Mouse (Mus musculus) midbrain, embryonic 14.5 days (tissue): Measurements from ENCODE around the gene Got1. TPM values are rescaled to one million over a fixed set of nuclear protein-coding genes. Genes with fewer than 3 reads are reported as not detected.
A peak's percentile ranks its signal among the peaks of the same experiment; 100 is the strongest.

Source experiments
- ATAC-seq: fragments of 200-750 bp; cut with Nextera tagmentation; 2 replicates; pipeline ENCODE4 v1.8.0; 2017; ENCODE audit warnings: moderate number of reproducible peaks, moderate library complexity; ENCODE audit not compliant: low FRiP score, low TSS enrichment
- DNase-seq: peaks from one replicate; pipeline ENCODE4 v3.0.0-alpha.2; 2015
- H3K27ac ChIP-seq: fragments of 300-500 bp; sonication (generic); replicated peaks from 2 replicates; pipeline ENCODE4 v1.5.1; 2014; ENCODE audit warnings: mild to moderate bottlenecking, low read depth, low read length, moderate library complexity
- H3K27me3 ChIP-seq: fragments of 300-500 bp; sonication (generic); 2 replicates; pipeline ENCODE4 v1.6.1; 2014; ENCODE audit warnings: low read length, control low read depth, mixed read lengths; ENCODE audit not compliant: control insufficient read depth, insufficient read depth
- H3K36me3 ChIP-seq: fragments of 300-500 bp; sonication (generic); 2 replicates; pipeline ENCODE4 v1.6.1; 2014; ENCODE audit warnings: low read length, control low read depth; ENCODE audit not compliant: control insufficient read depth, insufficient read depth
- H3K4me1 ChIP-seq: fragments of 300-500 bp; sonication (generic); 2 replicates; pipeline ENCODE4 v1.6.1; 2014; ENCODE audit warnings: mild to moderate bottlenecking, antibody characterized with exemption, low read length, control low read depth; ENCODE audit not compliant: control insufficient read depth, insufficient read depth
- H3K4me2 ChIP-seq: fragments of 300-500 bp; sonication (generic); 2 replicates; pipeline ENCODE4 v1.6.1; 2014; ENCODE audit warnings: mild to moderate bottlenecking, low read length, moderate library complexity
- H3K4me3 ChIP-seq: fragments of 300-500 bp; sonication (generic); replicated peaks from 2 replicates; pipeline ENCODE4 v1.5.1; 2014; ENCODE audit warnings: low read depth, low read length
- H3K9ac ChIP-seq: fragments of 300-500 bp; sonication (generic); replicated peaks from 2 replicates; pipeline ENCODE4 v1.6.1; 2014; ENCODE audit warnings: mild to moderate bottlenecking, low read length, moderate library complexity
- H3K9me3 ChIP-seq: fragments of 300-500 bp; sonication (generic); 2 replicates; pipeline ENCODE4 v1.6.1; 2016; ENCODE audit warnings: low read length, control low read depth, mixed read lengths; ENCODE audit not compliant: control insufficient read depth
- WGBS: fragments of 180-500 bp; shearing (Covaris S2); extraction: QIAGEN DNeasy Blood & Tissue Kit; methylation state at CpG from one replicate; pipeline ENCODE4 v1.1.7; 2014; 5-methylcytosine and 5-hydroxymethylcytosine counted together
- polyA plus RNA-seq: library from polyadenylated mRNA; unstranded; fragments of >200 nt; fragmentation: Nextera tagmentation; extraction: Ambion mirVana; gene quantifications from 2 replicates; pipeline ENCODE4 v1.2.1, GENCODE M21; 2014

Gene Got1
- polyA plus RNA-seq, 1 experiment from 2014 or later = 72.6 TPM

- H3K9ac ChIP-seq = no peak overlapping the region
- H3K4me1 ChIP-seq = peaks cover 4% of the 10 kb centered on the region; the same call in 1 of the 2 replicates
- DNase-seq (no peak), ATAC-seq (no peak)
- H3K27ac ChIP-seq = no peak overlapping the region
- no peaks in the 10 kb centered on the region for H3K36me3 ChIP-seq
- H3K27me3 ChIP-seq = no peaks in the 10 kb centered on the region
- no peak overlapping the region for H3K4me3 ChIP-seq
- no peak overlapping the region for H3K4me2 ChIP-seq
- no peaks in the 10 kb centered on the region for H3K9me3 ChIP-seq
- 86% methylated on average over 18 of the region's 18 CpGs for WGBS
Observed at GRCm38 (mm10) chr19:43550706-43551492, 26.5 kb upstream of the Got1 start.

GRCm38 (mm10) chr19:43548060-43548459 lies 23.7 kb upstream of the Got1 start:
- H3K27me3 ChIP-seq = no peaks in the 10 kb centered on the region
- no peak for ATAC-seq
- no peak overlapping the region for H3K9ac ChIP-seq
- H3K4me1 ChIP-seq = peaks cover 4% of the 10 kb centered on the region; the same call in 1 of the 2 replicates
- 95% methylated on average over 5 of the region's 5 CpGs for WGBS
- no peak overlapping the region for H3K27ac ChIP-seq
- no peak overlapping the region for H3K4me2 ChIP-seq
- no peaks in the 10 kb centered on the region for H3K9me3 ChIP-seq
- H3K36me3 ChIP-seq = no peaks in the 10 kb centered on the region
- H3K4me3 ChIP-seq = no peak overlapping the region
- no peak for DNase-seq

- H3K4me2 ChIP-seq = peak overlapping the region; percentile 37
- H3K9ac ChIP-seq = no peak overlapping the region; the same call in 1 of the 2 replicates
- ATAC-seq (no peak), DNase-seq (peak; percentile 43)
- WGBS = 7% methylated on average over 19 of the region's 19 CpGs
- H3K27ac ChIP-seq = no peak overlapping the region
- no peaks in the 10 kb centered on the region for H3K9me3 ChIP-seq
- peaks cover 4% of the 10 kb centered on the region; the same call in 1 of the 2 replicates for H3K4me1 ChIP-seq
- H3K27me3 ChIP-seq = no peaks in the 10 kb centered on the region
- no peak overlapping the region for H3K4me3 ChIP-seq
- no peaks in the 10 kb centered on the region for H3K36me3 ChIP-seq
Observed at GRCm38 (mm10) chr19:43546337-43547117, 22.1 kb upstream of the Got1 start.

- 94% methylated on average over 3 of the region's 3 CpGs for WGBS
- ATAC-seq (no peak), DNase-seq (no peak)
- no peak overlapping the region for H3K27ac ChIP-seq
- no peaks in the 10 kb centered on the region for H3K27me3 ChIP-seq
- H3K9ac ChIP-seq = no peak overlapping the region
- H3K4me1 ChIP-seq = no peaks in the 10 kb centered on the region
- no peak overlapping the region for H3K4me3 ChIP-seq
- no peaks in the 10 kb centered on the region for H3K9me3 ChIP-seq
- no peak overlapping the region for H3K4me2 ChIP-seq
- no peaks in the 10 kb centered on the region for H3K36me3 ChIP-seq
Observed at GRCm38 (mm10) chr19:43535372-43535771, 11.0 kb upstream of the Got1 start.

- Histone ChIP-seq H3K9me3 (no peaks in the 10 kb centered on the region), H3K27me3 (no peaks in the 10 kb centered on the region), H3K9ac (no peak overlapping the region), H3K4me1 (no peaks in the 10 kb centered on the region), H3K36me3 (no peaks in the 10 kb centered on the region), H3K4me2 (no peak overlapping the region), H3K4me3 (no peak overlapping the region), H3K27ac (no peak overlapping the region)
- DNase-seq = no peak
- WGBS = 32% methylated on average over 12 of the region's 12 CpGs
- no peak for ATAC-seq
Observed at GRCm38 (mm10) chr19:43530921-43531320, 6.5 kb upstream of the Got1 start.

GRCm38 (mm10) chr19:43530197-43530770 lies 5.9 kb upstream of the Got1 start:
- Histone ChIP-seq H3K9ac (no peak overlapping the region), H3K36me3 (no peaks in the 10 kb centered on the region), H3K4me1 (peaks cover 1% of the 10 kb centered on the region; the same call in 1 of the 2 replicates), H3K27me3 (no peaks in the 10 kb centered on the region), H3K27ac (no peak overlapping the region), H3K4me3 (no peak overlapping the region), H3K9me3 (no peaks in the 10 kb centered on the region), H3K4me2 (peak overlapping the region; percentile 44)
- DNase-seq (peak; percentile 94), ATAC-seq (peak; percentile 60; the same call in 1 of the 2 replicates)
- WGBS = 2% methylated on average over 13 of the region's 13 CpGs

GRCm38 (mm10) chr19:43528056-43528587 lies 3.7 kb upstream of the Got1 start:
- H3K4me1 ChIP-seq = peaks cover 10% of the 10 kb centered on the region

GRCm38 (mm10) chr19:43527131-43527530 lies 2.7 kb upstream of the Got1 start:
- Histone ChIP-seq H3K4me3 (no peak overlapping the region), H3K27me3 (no peaks in the 10 kb centered on the region), H3K9ac (no peak overlapping the region), H3K36me3 (no peaks in the 10 kb centered on the region), H3K4me2 (no peak overlapping the region), H3K4me1 (peaks cover 15% of the 10 kb centered on the region), H3K9me3 (no peaks in the 10 kb centered on the region), H3K27ac (no peak overlapping the region)
- ATAC-seq (no peak), DNase-seq (peak; percentile 45)
- WGBS = 9% methylated on average over 11 of the region's 11 CpGs

More at GRCm38 (mm10) chr19:43528056-43528587, 3.7 kb upstream of the Got1 start:
- no peak for DNase-seq
- no peak for ATAC-seq
- no peak overlapping the region for H3K27ac ChIP-seq
- H3K4me2 ChIP-seq = no peak overlapping the region
- H3K27me3 ChIP-seq = no peaks in the 10 kb centered on the region
- no peak overlapping the region for H3K9ac ChIP-seq
- H3K9me3 ChIP-seq = no peaks in the 10 kb centered on the region
- H3K36me3 ChIP-seq = no peaks in the 10 kb centered on the region
- 71% methylated on average over 8 of the region's 8 CpGs for WGBS
- H3K4me3 ChIP-seq = no peak overlapping the region
